Mouse (Mus musculus): ENCODE data around the gene Asic1.

DNA sequence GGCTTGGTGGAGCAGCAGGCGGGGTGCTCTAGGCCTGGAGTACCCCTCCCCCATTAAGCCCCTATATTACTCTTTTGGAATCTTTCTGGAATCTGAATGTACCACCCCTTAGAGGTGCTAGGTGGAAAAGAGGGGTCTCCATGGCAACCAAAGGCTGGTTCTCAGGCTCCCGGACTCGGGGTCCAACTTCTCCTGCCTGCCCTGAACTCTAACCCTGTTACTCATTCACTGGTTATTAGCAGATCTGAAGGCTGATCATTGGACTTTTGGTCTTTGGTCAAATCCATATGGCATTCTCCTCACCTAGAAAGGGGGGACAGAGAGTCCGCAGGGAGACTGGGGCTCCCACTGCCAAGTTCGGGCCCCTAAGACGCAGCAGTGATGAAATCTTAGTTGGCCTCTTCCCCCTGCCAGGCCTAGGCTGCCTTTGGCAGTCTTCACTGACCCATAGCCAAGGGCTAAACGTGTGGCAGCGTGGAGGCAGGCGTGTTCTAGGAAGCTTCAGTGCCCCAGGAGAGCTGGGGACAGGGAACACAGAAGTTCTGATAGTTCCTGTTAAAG, 48.4 kb downstream of the Asic1 start:
- TF ChIP-seq CTCF (IDR thresholded peaks at IDR 0.05; ENCODE audit: insufficient read depth, low read length) (no peak), POLR2A (IDR thresholded peaks at IDR 0.05; ENCODE audit: borderline replicate concordance, extremely low read depth, low read depth, low read length) (no peak)

All from lung, adult 2 months (tissue).